Mouse (Mus musculus) forebrain, embryonic 14.5 days (tissue): ENCODE results near the gene Fxyd3. TPM values are rescaled to one million over a fixed set of nuclear protein-coding genes. Genes with fewer than 3 reads are reported as not detected.

Experiments used
- ATAC-seq: fragments of 200-750 bp; cut with Nextera tagmentation; 2 replicates; pipeline ENCODE4 v1.8.0; 2017; ENCODE audit warnings: mild to moderate bottlenecking, moderate library complexity
- DNase-seq: peaks from one replicate; pipeline ENCODE4 v3.0.0-alpha.2; 2015; ENCODE audit warnings: low spot score
- H3K27ac ChIP-seq: fragments of 300-500 bp; sonication (generic); 2 replicates; pipeline ENCODE4 v1.5.1; 2014; ENCODE audit warnings: low read depth, mild to moderate bottlenecking, control low read depth, low read length, moderate library complexity
- H3K27me3 ChIP-seq: fragments of 300-500 bp; sonication (generic); replicated peaks from 2 replicates; pipeline ENCODE4 v1.6.1; 2014; ENCODE audit warnings: low read length, control low read depth, mixed read lengths; ENCODE audit not compliant: control insufficient read depth, insufficient read depth
- H3K36me3 ChIP-seq: fragments of 300-500 bp; sonication (generic); 2 replicates; pipeline ENCODE4 v1.6.1; 2014; ENCODE audit warnings: low read length, control low read depth; ENCODE audit not compliant: control insufficient read depth, insufficient read depth
- H3K4me1 ChIP-seq: fragments of 300-500 bp; sonication (generic); 2 replicates; pipeline ENCODE4 v1.6.1; 2014; ENCODE audit warnings: antibody characterized with exemption, low read length, control low read depth; ENCODE audit not compliant: control insufficient read depth, insufficient read depth
- H3K4me2 ChIP-seq: fragments of 300-500 bp; sonication (generic); 2 replicates; pipeline ENCODE4 v1.6.1; 2014; ENCODE audit warnings: mild to moderate bottlenecking, control low read depth, low read length
- H3K4me3 ChIP-seq: fragments of 300-500 bp; sonication (generic); 2 replicates; pipeline ENCODE4 v1.5.1; 2014; ENCODE audit warnings: low read depth, low read length, control low read depth
- H3K9ac ChIP-seq: fragments of 300-500 bp; sonication (generic); 2 replicates; pipeline ENCODE4 v1.6.1; 2014; ENCODE audit warnings: mild to moderate bottlenecking, low read length, control low read depth, moderate library complexity
- H3K9me3 ChIP-seq: fragments of 300-500 bp; sonication (generic); replicated peaks from 2 replicates; pipeline ENCODE4 v1.6.1; 2016; ENCODE audit warnings: low read length, control low read depth, mixed read lengths; ENCODE audit not compliant: control insufficient read depth
- WGBS: fragments of 180-500 bp; shearing (Covaris S2); extraction: QIAGEN DNeasy Blood & Tissue Kit; methylation state at CpG from one replicate; pipeline ENCODE4 v1.1.7; 2014; 5-methylcytosine and 5-hydroxymethylcytosine counted together
- polyA plus RNA-seq: library from polyadenylated mRNA; unstranded; fragments of >200 nt; fragmentation: Nextera tagmentation; extraction: Ambion mirVana; gene quantifications from 2 replicates; pipeline ENCODE4 v1.2.1, GENCODE M21; 2014

The Fxyd3 gene
- polyA plus RNA-seq = not detected in 2 replicates

DNA sequence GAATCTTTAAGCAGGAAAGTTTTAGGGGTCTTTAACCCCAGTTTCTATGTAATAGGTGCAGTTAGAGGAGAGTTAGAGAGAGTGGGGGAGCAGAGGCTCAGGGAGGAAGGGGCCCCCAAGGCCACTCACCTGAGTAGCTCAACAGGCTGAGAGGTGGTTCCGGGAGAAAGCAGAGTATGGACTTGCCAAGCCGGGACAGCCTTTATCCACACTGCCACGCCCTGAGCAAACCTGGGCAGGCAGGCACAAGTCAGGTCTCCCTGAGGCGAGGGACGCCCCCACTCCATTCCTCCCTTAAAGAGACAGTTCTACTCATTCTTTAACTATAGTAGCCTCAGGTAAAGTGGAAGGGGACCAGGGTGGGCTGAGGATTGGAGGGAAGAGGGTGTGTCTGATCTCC lies at the start of gene Fxyd3:
Fxyd3 (minus strand) TSS at position 213 of the 400 bp plus-strand sequence.
- ATAC-seq (no peak), DNase-seq (no peak)
- H3K27ac ChIP-seq = no peak within 1 kb of the TSS
- no peak within 1 kb of the TSS for H3K4me2 ChIP-seq
- no peaks in the 10 kb centered on the region for H3K9me3 ChIP-seq
- H3K4me1 ChIP-seq = no peaks in the 10 kb centered on the region
- no peak within 1 kb of the TSS for H3K4me3 ChIP-seq
- 57% methylated on average over 5 of the region's 5 CpGs for WGBS
- H3K9ac ChIP-seq = no peak within 1 kb of the TSS
- no peaks in the 10 kb centered on the region for H3K27me3 ChIP-seq
- H3K36me3 ChIP-seq = no peaks in the 10 kb centered on the region

DNA sequence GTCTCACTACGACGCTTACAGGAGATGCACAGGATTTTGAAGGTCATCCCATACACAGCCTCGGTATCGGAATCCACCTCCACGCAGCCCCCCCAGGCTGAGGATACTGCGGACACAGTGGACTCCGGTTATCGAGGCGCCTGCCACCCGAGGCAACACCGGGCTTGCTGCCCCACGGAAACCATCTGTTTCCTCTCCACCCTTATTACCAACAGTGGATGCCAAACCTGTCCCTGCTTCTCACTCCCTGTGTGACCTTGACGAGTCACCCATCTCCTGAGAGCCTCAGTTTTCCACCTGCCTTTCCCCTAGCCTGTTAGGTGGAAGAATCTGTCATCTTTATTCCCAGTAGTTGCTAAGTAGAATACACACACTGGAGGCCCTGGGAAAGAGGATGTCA lies 48.6 kb upstream of the Fxyd3 start:
- H3K9me3 ChIP-seq = no peaks in the 10 kb centered on the region
- DNase-seq (no peak), ATAC-seq (no peak)
- no peak overlapping the region for H3K27ac ChIP-seq
- H3K4me1 ChIP-seq = peaks cover 3% of the 10 kb centered on the region; the same call in 1 of the 2 replicates
- H3K9ac ChIP-seq = no peak overlapping the region
- H3K36me3 ChIP-seq = peaks cover 22% of the 10 kb centered on the region
- no peak overlapping the region for H3K4me2 ChIP-seq
- WGBS = 91% methylated on average over 13 of the region's 13 CpGs
- no peak overlapping the region for H3K4me3 ChIP-seq
- peaks cover 19% of the 10 kb centered on the region for H3K27me3 ChIP-seq

DNA sequence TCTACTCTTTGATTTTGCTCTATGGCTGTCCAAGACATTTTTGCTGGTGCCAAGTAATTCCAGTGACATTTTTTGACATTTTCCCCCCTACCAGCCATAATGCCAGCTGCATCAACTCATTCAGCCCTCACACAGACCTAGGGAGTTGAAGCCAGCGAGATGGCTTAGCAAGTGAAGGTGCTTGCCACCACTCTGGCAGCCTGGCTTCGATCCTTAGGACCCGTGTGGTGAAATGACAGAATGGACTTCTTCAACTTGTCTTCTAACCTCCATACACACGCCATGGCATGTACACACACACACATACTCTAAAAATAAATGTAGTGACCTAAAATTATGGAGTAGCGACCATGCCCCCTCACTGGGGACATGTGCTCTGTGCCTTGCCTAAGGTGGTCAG lies 47.9 kb upstream of the Fxyd3 start:
- no peaks in the 10 kb centered on the region for H3K9me3 ChIP-seq
- 86% methylated on average over 5 of the region's 5 CpGs for WGBS
- no peak overlapping the region for H3K4me2 ChIP-seq
- peaks cover 3% of the 10 kb centered on the region; the same call in 1 of the 2 replicates for H3K4me1 ChIP-seq
- H3K36me3 ChIP-seq = peaks cover 14% of the 10 kb centered on the region
- no peak for ATAC-seq
- no peak overlapping the region for H3K9ac ChIP-seq
- H3K27ac ChIP-seq = no peak overlapping the region
- H3K27me3 ChIP-seq = peaks cover 19% of the 10 kb centered on the region
- no peak for DNase-seq
- H3K4me3 ChIP-seq = no peak overlapping the region

DNA sequence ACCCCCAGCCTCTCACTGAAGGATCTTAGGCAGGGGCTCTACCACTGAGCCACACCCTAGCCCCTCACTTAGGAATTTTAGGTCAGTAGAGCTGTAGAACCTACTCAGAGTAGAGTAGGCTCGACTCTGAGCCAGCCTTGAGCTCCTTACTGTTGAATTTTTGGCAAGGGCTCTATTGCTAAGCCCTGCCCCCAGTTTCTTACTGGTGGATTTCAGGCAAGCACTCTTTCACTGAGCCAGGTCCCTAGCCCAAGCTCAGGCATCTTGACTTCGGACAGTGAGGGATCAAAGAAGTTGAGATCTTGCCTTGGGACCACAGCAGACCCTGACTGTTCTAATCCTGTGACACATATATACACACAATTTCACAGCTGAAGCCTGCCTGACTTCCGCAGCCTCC lies 47.2 kb upstream of the Fxyd3 start:
- 79% methylated on average over 3 of the region's 3 CpGs for WGBS
- Histone ChIP-seq H3K9ac (no peak overlapping the region), H3K27ac (no peak overlapping the region), H3K4me2 (no peak overlapping the region), H3K36me3 (peaks cover 7% of the 10 kb centered on the region), H3K9me3 (no peaks in the 10 kb centered on the region), H3K4me3 (no peak overlapping the region), H3K4me1 (peaks cover 3% of the 10 kb centered on the region; the same call in 1 of the 2 replicates), H3K27me3 (peaks cover 19% of the 10 kb centered on the region)
- ATAC-seq (no peak), DNase-seq (no peak)

DNA sequence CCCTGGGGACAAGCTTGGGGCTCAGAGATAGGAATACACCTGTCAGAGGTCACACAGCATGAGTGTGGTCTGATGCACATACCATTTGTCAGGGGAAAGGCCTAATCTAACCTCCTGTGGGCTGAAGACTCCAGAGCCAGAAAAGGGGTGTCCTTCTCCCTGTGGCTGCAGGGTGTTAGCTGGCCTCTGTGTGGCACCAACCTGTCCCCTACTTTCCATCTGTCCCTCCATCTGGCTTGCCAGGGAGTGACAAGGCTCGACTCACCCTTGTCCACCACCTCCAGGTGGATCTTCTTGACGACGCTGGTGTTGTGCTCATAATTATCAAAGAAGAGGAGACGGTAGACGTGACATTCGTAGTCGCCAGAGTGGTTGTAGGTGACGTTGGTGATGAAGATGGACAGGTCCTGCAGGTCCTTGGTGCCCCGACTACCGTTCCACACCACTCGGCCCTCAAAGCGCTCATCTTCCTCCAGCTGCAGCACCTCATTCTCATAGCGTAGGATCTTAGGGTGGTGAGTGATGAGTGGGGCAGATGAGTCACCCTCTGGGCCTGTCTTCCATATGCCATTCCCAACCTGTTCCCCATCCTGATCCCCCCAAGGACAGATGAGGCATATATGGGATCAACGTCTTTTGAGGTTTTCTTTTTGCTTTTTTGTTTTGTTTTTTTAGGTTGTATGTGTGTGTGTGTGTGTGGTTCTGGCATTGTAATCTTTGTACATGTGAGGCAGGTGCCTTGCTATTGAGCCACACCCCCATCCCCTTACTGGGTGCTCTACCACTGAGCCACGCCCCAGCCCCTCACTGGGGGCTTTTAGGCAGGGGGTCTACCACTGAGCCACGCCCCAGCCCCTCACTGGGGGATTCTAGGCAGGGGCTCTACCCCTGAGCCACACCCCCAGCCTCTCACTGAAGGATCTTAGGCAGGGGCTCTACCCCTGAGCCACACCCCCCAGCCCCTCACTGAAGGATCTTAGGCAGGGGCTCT lies 46.4 kb upstream of the Fxyd3 start:
- Histone ChIP-seq H3K4me2 (no peak overlapping the region), H3K9me3 (no peaks in the 10 kb centered on the region), H3K4me1 (peaks cover 3% of the 10 kb centered on the region; the same call in 1 of the 2 replicates), H3K9ac (no peak overlapping the region), H3K36me3 (no peaks in the 10 kb centered on the region), H3K27me3 (peaks cover 19% of the 10 kb centered on the region), H3K4me3 (no peak overlapping the region), H3K27ac (no peak overlapping the region)
- no peak for ATAC-seq
- 86% methylated on average over 16 of the region's 16 CpGs for WGBS
- no peak for DNase-seq

DNA sequence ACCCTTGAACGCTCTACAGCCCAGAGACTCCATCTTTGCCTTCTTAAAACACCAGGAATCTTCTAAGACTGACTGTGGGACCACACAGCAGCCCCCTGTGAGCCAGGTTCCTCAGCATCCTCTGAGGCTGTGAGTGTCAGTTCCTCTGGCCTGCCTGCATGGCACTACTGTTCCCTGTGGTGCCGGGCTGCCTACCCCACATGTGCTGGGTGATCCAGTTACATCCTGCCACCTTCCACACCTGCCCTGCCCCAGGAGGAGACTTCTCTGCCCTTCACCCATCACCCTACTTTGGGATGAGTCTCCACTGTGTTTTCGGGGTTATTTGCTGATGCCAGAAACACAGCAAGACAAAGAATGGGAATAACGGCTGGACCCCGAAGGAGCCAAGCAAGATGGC lies 43.1 kb upstream of the Fxyd3 start:
- H3K36me3 ChIP-seq = no peaks in the 10 kb centered on the region
- no peak overlapping the region for H3K4me2 ChIP-seq
- no peaks in the 10 kb centered on the region for H3K9me3 ChIP-seq
- H3K4me3 ChIP-seq = no peak overlapping the region
- H3K9ac ChIP-seq = no peak overlapping the region
- H3K27ac ChIP-seq = no peak overlapping the region; the same call in 1 of the 2 replicates
- H3K4me1 ChIP-seq = no peaks in the 10 kb centered on the region
- ATAC-seq (no peak), DNase-seq (no peak)
- WGBS = 84% methylated on average over 5 of the region's 5 CpGs
- H3K27me3 ChIP-seq = no peaks in the 10 kb centered on the region

DNA sequence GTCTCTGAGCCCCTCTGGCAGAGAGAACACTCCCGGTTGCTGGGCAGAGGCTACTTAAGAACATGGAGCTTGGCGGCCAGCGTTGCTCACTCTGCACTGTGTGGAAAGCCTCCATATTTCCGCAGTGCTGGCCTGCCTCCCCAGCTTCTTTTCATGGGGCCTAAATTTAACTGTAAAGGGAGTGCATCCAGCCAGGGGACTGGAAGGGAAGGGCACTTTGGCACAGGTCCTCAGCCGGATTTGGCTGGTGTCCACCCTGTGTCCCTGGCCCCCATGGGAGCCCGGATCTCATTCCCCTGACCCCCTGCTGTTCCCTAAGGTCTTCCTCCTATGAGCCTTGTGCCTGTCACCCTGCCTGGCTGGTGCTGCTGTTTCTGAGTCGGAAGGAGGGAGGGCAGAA lies 42.0 kb upstream of the Fxyd3 start:
- no peaks in the 10 kb centered on the region for H3K36me3 ChIP-seq
- no peak overlapping the region for H3K4me2 ChIP-seq
- no peaks in the 10 kb centered on the region for H3K4me1 ChIP-seq
- WGBS = 75% methylated on average over 7 of the region's 7 CpGs
- no peak overlapping the region for H3K27ac ChIP-seq
- H3K4me3 ChIP-seq = no peak overlapping the region
- no peak overlapping the region for H3K9ac ChIP-seq
- no peaks in the 10 kb centered on the region for H3K27me3 ChIP-seq
- no peaks in the 10 kb centered on the region for H3K9me3 ChIP-seq
- no peak for ATAC-seq
- no peak for DNase-seq

DNA sequence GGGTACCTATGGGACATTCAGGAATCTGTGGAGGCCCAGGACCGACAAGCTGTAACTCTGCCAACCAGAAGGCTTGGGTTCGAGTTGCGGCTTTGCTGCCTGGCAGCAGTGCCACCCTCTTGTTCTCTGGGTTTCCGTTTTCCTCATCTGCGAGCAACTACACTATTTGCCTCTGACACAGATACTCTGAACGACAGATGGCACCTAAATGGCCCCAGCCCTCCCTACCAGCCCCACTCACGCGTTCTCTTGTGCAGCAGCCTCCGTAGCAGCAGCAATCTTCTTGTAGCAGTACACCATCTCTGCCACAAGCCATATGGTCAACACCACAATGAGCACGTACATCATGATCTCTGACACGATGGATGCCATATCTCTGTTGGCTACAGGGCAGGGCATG lies 41.0 kb upstream of the Fxyd3 start:
- Histone ChIP-seq H3K36me3 (no peaks in the 10 kb centered on the region), H3K27ac (no peak overlapping the region), H3K4me1 (no peaks in the 10 kb centered on the region)

DNA sequence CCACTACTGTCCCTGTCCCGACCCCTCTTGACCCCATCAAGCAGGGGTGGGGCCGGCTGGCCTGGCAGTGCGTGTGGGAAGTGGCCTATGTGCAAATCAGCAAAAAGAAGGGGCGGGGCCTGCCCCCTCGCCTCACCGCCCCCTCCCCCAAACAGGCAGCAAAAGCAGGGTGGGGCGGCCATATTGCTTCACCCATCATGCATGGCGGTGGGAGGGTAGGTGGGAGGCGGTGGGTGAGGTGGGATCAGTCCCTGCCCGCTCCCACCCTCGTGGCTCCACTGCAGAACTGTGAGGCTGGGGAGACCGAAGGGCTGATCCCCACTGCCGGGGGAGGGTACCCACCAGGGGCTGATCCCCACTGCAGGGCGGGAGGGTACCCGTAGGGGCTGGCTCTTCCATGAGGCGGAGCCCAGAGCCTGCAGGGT lies 40.2 kb upstream of the Fxyd3 start:
- Histone ChIP-seq H3K36me3 (no peaks in the 10 kb centered on the region), H3K27me3 (no peaks in the 10 kb centered on the region), H3K27ac (no peak overlapping the region), H3K9ac (no peak overlapping the region), H3K9me3 (no peaks in the 10 kb centered on the region), H3K4me1 (no peaks in the 10 kb centered on the region), H3K4me2 (no peak overlapping the region), H3K4me3 (no peak overlapping the region)
- DNase-seq = no peak
- 44% methylated on average over 14 of the region's 16 CpGs for WGBS
- ATAC-seq = no peak; the same call in 1 of the 2 replicates

More for the DNA sequence above, 41.0 kb upstream of the Fxyd3 start:
- no peak for ATAC-seq
- Histone ChIP-seq H3K4me2 (no peak overlapping the region), H3K4me3 (no peak overlapping the region), H3K27me3 (no peaks in the 10 kb centered on the region), H3K9me3 (no peaks in the 10 kb centered on the region), H3K9ac (no peak overlapping the region)
- no peak for DNase-seq
- WGBS = 85% methylated on average over 11 of the region's 11 CpGs
